Mouse (Mus musculus): ENCODE measurements at regions not wholly inside any gene's neighbourhood (a gene's known extent, or its start where the extent isn't known, plus 50 kb on each side); places are given as distances from the start of the nearest gene placed in this dataset.
A peak's percentile ranks its signal among the peaks of the same experiment; 100 is the strongest.

- Histone ChIP-seq H3K27me3 (replicated peaks; ENCODE audit: control insufficient read depth, insufficient read depth, low read length) (no peaks in the 10 kb centered on the region), H3K4me2 (ENCODE audit: low read length) (no peak overlapping the region), H3K36me3 (ENCODE audit: control insufficient read depth, insufficient read depth, low read length) (no peaks in the 10 kb centered on the region), H3K9me3 (replicated peaks; ENCODE audit: control insufficient read depth, low read length) (no peaks in the 10 kb centered on the region), H3K4me3 (ENCODE audit: low read depth, low read length) (no peak overlapping the region), H3K27ac (ENCODE audit: low read depth, low read length) (no peak overlapping the region), H3K4me1 (ENCODE audit: control insufficient read depth, insufficient read depth, low read length) (no peaks in the 10 kb centered on the region), H3K9ac (ENCODE audit: low read length) (no peak overlapping the region)
- DNase-seq (ENCODE audit: low spot score) (no peak), ATAC-seq (no peak)
- WGBS: 77% methylated on average over 5 of the region's 5 CpGs
These were observed 85.0 kb downstream of the Glrx3 start for GRCm38 (mm10) chr7:137522450-137522849.

GRCm38 (mm10) chr7:137533476-137533875 is 96.1 kb downstream of the Glrx3 start:
- no peaks in the 10 kb centered on the region for H3K4me1 ChIP-seq (ENCODE audit: control insufficient read depth, insufficient read depth, low read length)
- no peak overlapping the region for H3K9ac ChIP-seq (ENCODE audit: low read length)
- ATAC-seq: no peak
- no peaks in the 10 kb centered on the region for H3K27me3 ChIP-seq (replicated peaks; ENCODE audit: control insufficient read depth, insufficient read depth, low read length)
- DNase-seq (ENCODE audit: low spot score): no peak
- H3K36me3 ChIP-seq (ENCODE audit: control insufficient read depth, insufficient read depth, low read length): no peaks in the 10 kb centered on the region
- no peak overlapping the region for H3K4me3 ChIP-seq (ENCODE audit: low read depth, low read length)
- H3K9me3 ChIP-seq (replicated peaks; ENCODE audit: control insufficient read depth, low read length): no peaks in the 10 kb centered on the region
- H3K4me2 ChIP-seq (ENCODE audit: low read length): no peak overlapping the region
- WGBS: 83% methylated on average over 4 of the region's 4 CpGs
- no peak overlapping the region for H3K27ac ChIP-seq (ENCODE audit: low read depth, low read length)

- Histone ChIP-seq H3K9ac (ENCODE audit: low read length) (no peak overlapping the region), H3K4me2 (ENCODE audit: low read length) (no peak overlapping the region), H3K27ac (ENCODE audit: low read depth, low read length) (no peak overlapping the region), H3K4me3 (ENCODE audit: low read depth, low read length) (no peak overlapping the region), H3K27me3 (replicated peaks; ENCODE audit: control insufficient read depth, insufficient read depth, low read length) (no peaks in the 10 kb centered on the region), H3K36me3 (ENCODE audit: control insufficient read depth, insufficient read depth, low read length) (no peaks in the 10 kb centered on the region), H3K9me3 (replicated peaks; ENCODE audit: control insufficient read depth, low read length) (no peaks in the 10 kb centered on the region), H3K4me1 (ENCODE audit: control insufficient read depth, insufficient read depth, low read length) (no peaks in the 10 kb centered on the region)
- DNase-seq (ENCODE audit: low spot score): peak; percentile 68
- ATAC-seq: no peak
- 41% methylated on average over 2 of the region's 2 CpGs for WGBS
These were observed 112.6 kb downstream of the Glrx3 start for GRCm38 (mm10) chr7:137549991-137550390.

- Histone ChIP-seq H3K4me1 (ENCODE audit: control insufficient read depth, insufficient read depth, low read length) (no peaks in the 10 kb centered on the region), H3K27me3 (replicated peaks; ENCODE audit: control insufficient read depth, insufficient read depth, low read length) (no peaks in the 10 kb centered on the region), H3K27ac (ENCODE audit: low read depth, low read length) (no peak overlapping the region), H3K36me3 (ENCODE audit: control insufficient read depth, insufficient read depth, low read length) (no peaks in the 10 kb centered on the region), H3K9ac (ENCODE audit: low read length) (no peak overlapping the region), H3K4me2 (ENCODE audit: low read length) (no peak overlapping the region), H3K4me3 (ENCODE audit: low read depth, low read length) (no peak overlapping the region), H3K9me3 (replicated peaks; ENCODE audit: control insufficient read depth, low read length) (no peaks in the 10 kb centered on the region)
- DNase-seq (ENCODE audit: low spot score): no peak
- 40% methylated on average over 5 of the region's 5 CpGs for WGBS
- ATAC-seq: no peak
These were observed 115.3 kb downstream of the Glrx3 start for GRCm38 (mm10) chr7:137552551-137553198.

- Histone ChIP-seq H3K9ac (ENCODE audit: low read length) (no peak overlapping the region), H3K9me3 (replicated peaks; ENCODE audit: control insufficient read depth, low read length) (no peaks in the 10 kb centered on the region), H3K4me1 (ENCODE audit: control insufficient read depth, insufficient read depth, low read length) (no peaks in the 10 kb centered on the region), H3K27me3 (replicated peaks; ENCODE audit: control insufficient read depth, insufficient read depth, low read length) (no peaks in the 10 kb centered on the region), H3K4me2 (ENCODE audit: low read length) (no peak overlapping the region), H3K27ac (ENCODE audit: low read depth, low read length) (no peak overlapping the region), H3K36me3 (ENCODE audit: control insufficient read depth, insufficient read depth, low read length) (no peaks in the 10 kb centered on the region), H3K4me3 (ENCODE audit: low read depth, low read length) (no peak overlapping the region)
- DNase-seq (ENCODE audit: low spot score): no peak
- WGBS: 60% methylated on average over 2 of the region's 2 CpGs
- no peak for ATAC-seq
These were observed 118.1 kb downstream of the Glrx3 start for GRCm38 (mm10) chr7:137555481-137555880.

DNA sequence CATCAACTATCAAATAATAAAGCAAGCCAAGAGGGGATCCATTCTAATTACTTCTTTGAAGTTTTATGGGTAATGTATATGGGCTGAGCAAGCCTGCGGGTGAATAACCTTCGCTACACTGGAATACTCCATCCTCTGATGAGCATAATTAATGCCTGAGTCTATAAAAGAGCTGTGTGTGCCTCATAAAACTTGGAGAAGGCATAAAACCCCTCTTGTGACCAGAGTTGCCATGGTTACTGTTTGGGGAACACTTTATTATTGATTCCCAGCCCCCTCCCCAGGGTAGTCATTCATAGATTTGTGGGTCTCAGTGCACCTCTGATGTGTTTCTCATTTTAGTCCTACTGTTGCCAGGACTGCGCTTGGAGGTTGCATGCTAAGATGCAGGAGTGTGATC is 120.0 kb downstream of the Glrx3 start:
- Histone ChIP-seq H3K9ac (ENCODE audit: low read length) (no peak overlapping the region), H3K4me3 (ENCODE audit: low read depth, low read length) (no peak overlapping the region), H3K4me1 (ENCODE audit: control insufficient read depth, insufficient read depth, low read length) (no peaks in the 10 kb centered on the region), H3K9me3 (replicated peaks; ENCODE audit: control insufficient read depth, low read length) (no peaks in the 10 kb centered on the region), H3K36me3 (ENCODE audit: control insufficient read depth, insufficient read depth, low read length) (no peaks in the 10 kb centered on the region), H3K27ac (ENCODE audit: low read depth, low read length) (no peak overlapping the region), H3K4me2 (ENCODE audit: low read length) (no peak overlapping the region), H3K27me3 (replicated peaks; ENCODE audit: control insufficient read depth, insufficient read depth, low read length) (no peaks in the 10 kb centered on the region)
- DNase-seq (ENCODE audit: low spot score) (no peak), ATAC-seq (no peak)
- 62% methylated on average over 3 of the region's 3 CpGs for WGBS

DNA sequence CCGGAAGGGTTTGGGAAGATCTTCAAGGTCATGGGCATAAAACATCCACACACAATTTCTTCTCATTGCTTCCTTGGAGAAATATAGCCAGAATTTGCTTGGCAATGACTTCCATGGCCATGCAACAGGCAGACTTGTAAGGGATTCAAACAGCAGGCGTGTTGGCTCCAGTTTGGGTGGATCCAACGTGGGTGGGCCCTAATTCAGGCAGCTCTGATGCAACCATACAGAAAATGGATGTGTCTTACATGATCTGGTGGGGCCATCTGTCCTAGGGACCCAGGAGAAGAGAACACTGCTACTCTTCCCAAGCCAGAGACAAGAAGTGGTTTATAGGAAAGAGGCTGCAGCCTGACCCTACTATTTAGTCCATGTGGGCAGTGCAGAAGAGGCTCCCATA is 121.5 kb downstream of the Glrx3 start:
- DNase-seq (ENCODE audit: low spot score) (no peak), ATAC-seq (no peak)

DNA sequence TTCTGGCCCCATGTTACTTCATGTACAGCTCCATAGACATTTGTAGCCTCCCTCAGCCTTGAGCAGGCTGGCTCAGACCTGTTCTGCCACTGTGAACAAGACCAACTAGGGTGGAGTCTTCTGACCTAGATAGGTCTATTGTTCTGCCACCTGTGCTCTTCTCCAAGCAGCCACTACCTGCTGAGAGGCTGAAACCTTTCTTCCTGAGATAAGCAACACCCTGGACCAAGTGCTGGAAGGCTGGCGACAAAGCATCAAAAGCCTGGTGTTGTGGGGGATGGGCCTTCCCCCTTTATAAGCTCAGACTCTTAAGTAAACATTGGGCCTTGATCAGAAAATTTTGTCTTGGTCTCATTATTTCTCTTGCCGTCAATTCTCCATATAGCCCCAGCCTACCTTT is 132.8 kb downstream of the Glrx3 start:
- DNase-seq (ENCODE audit: low spot score) (no peak), ATAC-seq (no peak)
- H3K4me1 ChIP-seq (ENCODE audit: control insufficient read depth, insufficient read depth, low read length): no peaks in the 10 kb centered on the region
- WGBS: 83% methylated on average over 2 of the region's 2 CpGs
- no peak overlapping the region for H3K4me3 ChIP-seq (ENCODE audit: low read depth, low read length)
- H3K27me3 ChIP-seq (replicated peaks; ENCODE audit: control insufficient read depth, insufficient read depth, low read length): no peaks in the 10 kb centered on the region
- no peaks in the 10 kb centered on the region for H3K9me3 ChIP-seq (replicated peaks; ENCODE audit: control insufficient read depth, low read length)
- H3K27ac ChIP-seq (ENCODE audit: low read depth, low read length): no peak overlapping the region
- no peak overlapping the region for H3K4me2 ChIP-seq (ENCODE audit: low read length)
- H3K9ac ChIP-seq (ENCODE audit: low read length): no peak overlapping the region
- no peaks in the 10 kb centered on the region for H3K36me3 ChIP-seq (ENCODE audit: control insufficient read depth, insufficient read depth, low read length)

More for the DNA sequence above, 121.5 kb downstream of the Glrx3 start:
- no peaks in the 10 kb centered on the region for H3K9me3 ChIP-seq (replicated peaks; ENCODE audit: control insufficient read depth, low read length)
- H3K4me2 ChIP-seq (ENCODE audit: low read length): no peak overlapping the region
- H3K27ac ChIP-seq (ENCODE audit: low read depth, low read length): no peak overlapping the region
- H3K27me3 ChIP-seq (replicated peaks; ENCODE audit: control insufficient read depth, insufficient read depth, low read length): no peaks in the 10 kb centered on the region
- H3K4me1 ChIP-seq (ENCODE audit: control insufficient read depth, insufficient read depth, low read length): no peaks in the 10 kb centered on the region
- H3K4me3 ChIP-seq (ENCODE audit: low read depth, low read length): no peak overlapping the region
- H3K9ac ChIP-seq (ENCODE audit: low read length): no peak overlapping the region
- 84% methylated on average over 3 of the region's 3 CpGs for WGBS
- no peaks in the 10 kb centered on the region for H3K36me3 ChIP-seq (ENCODE audit: control insufficient read depth, insufficient read depth, low read length)

- no peak for ATAC-seq
These were observed 138.1 kb downstream of the Glrx3 start for GRCm38 (mm10) chr7:137575491-137575890.

More at GRCm38 (mm10) chr7:137575491-137575890, 138.1 kb downstream of the Glrx3 start:
- H3K4me1 ChIP-seq (ENCODE audit: control insufficient read depth, insufficient read depth, low read length): no peaks in the 10 kb centered on the region
- no peak for DNase-seq (ENCODE audit: low spot score)
- H3K9me3 ChIP-seq (replicated peaks; ENCODE audit: control insufficient read depth, low read length): no peaks in the 10 kb centered on the region
- H3K27ac ChIP-seq (ENCODE audit: low read depth, low read length): no peak overlapping the region
- no peaks in the 10 kb centered on the region for H3K36me3 ChIP-seq (ENCODE audit: control insufficient read depth, insufficient read depth, low read length)
- no peak overlapping the region for H3K4me2 ChIP-seq (ENCODE audit: low read length)
- no peak overlapping the region for H3K4me3 ChIP-seq (ENCODE audit: low read depth, low read length)
- H3K9ac ChIP-seq (ENCODE audit: low read length): no peak overlapping the region
- no peaks in the 10 kb centered on the region for H3K27me3 ChIP-seq (replicated peaks; ENCODE audit: control insufficient read depth, insufficient read depth, low read length)
- WGBS: 81% methylated on average over 3 of the region's 3 CpGs
